Mouse (Mus musculus) adrenal gland, postnatal 10 days (tissue): ENCODE measurements around the gene Syk. TPM values are rescaled to one million over a fixed set of nuclear protein-coding genes. Genes with fewer than 3 reads are reported as not detected.

Experiments
- DNase-seq: peaks from one replicate; pipeline ENCODE4 v3.0.0; 2021; ENCODE audit warnings: mixed read lengths
- total RNA-seq, 2 experiments: library from RNA; stranded (reverse); gene quantifications; 2 replicates each; pipeline ENCODE4 v1.2.3; 2021

Syk gene
- total RNA-seq, 2 experiments from 2014 or later = 8.2 to 8.3 TPM

GRCm38 (mm10) chr13:52600015-52600643 is 17.2 kb downstream of the Syk start:
- no peak for DNase-seq

GRCm38 (mm10) chr13:52602752-52603151 is 19.8 kb downstream of the Syk start:
- DNase-seq = no peak

- DNase-seq = no peak
Measured at GRCm38 (mm10) chr13:52603704-52604349, 20.9 kb downstream of the Syk start.

GRCm38 (mm10) chr13:52605006-52605405 is 22.0 kb downstream of the Syk start:
- no peak for DNase-seq

- no peak for DNase-seq
Measured at GRCm38 (mm10) chr13:52605911-52606310, 22.9 kb downstream of the Syk start.

- no peak for DNase-seq
Measured at GRCm38 (mm10) chr13:52606656-52607275, 23.8 kb downstream of the Syk start.

GRCm38 (mm10) chr13:52607964-52608363 is 25.0 kb downstream of the Syk start:
- DNase-seq = no peak

- no peak for DNase-seq
Measured at GRCm38 (mm10) chr13:52610463-52610862, 27.5 kb downstream of the Syk start.

GRCm38 (mm10) chr13:52613266-52613665 is 30.3 kb downstream of the Syk start:
- no peak for DNase-seq

GRCm38 (mm10) chr13:52615085-52615484 is 32.1 kb downstream of the Syk start:
- DNase-seq = no peak

GRCm38 (mm10) chr13:52617096-52617714 is 34.2 kb downstream of the Syk start:
- no peak for DNase-seq

- no peak for DNase-seq
Measured at GRCm38 (mm10) chr13:52618592-52618991, 35.6 kb downstream of the Syk start.

- no peak for DNase-seq
Measured at GRCm38 (mm10) chr13:52619482-52619881, 36.5 kb downstream of the Syk start.

- DNase-seq = peak; percentile 79
Measured at GRCm38 (mm10) chr13:52624038-52624437, 41.1 kb downstream of the Syk start.

GRCm38 (mm10) chr13:52628602-52629001 is 45.6 kb downstream of the Syk start:
- DNase-seq = peak; percentile 66

- no peak for DNase-seq
Measured at GRCm38 (mm10) chr13:52631624-52632023, 48.7 kb downstream of the Syk start.

- DNase-seq = no peak
Measured at GRCm38 (mm10) chr13:52635484-52635883, 52.5 kb downstream of the Syk start.

GRCm38 (mm10) chr13:52636176-52636748 is 53.3 kb downstream of the Syk start:
- DNase-seq = no peak

GRCm38 (mm10) chr13:52646566-52646965 is 63.6 kb downstream of the Syk start:
- no peak for DNase-seq

GRCm38 (mm10) chr13:52647996-52648712 is 65.2 kb downstream of the Syk start:
- DNase-seq = no peak

GRCm38 (mm10) chr13:52649791-52650418 is 66.9 kb downstream of the Syk start:
- no peak for DNase-seq
